Mouse (Mus musculus) heart, embryonic 11.5 days (tissue): ENCODE measurements around the gene Lactbl1. TPM values are rescaled to one million over a fixed set of nuclear protein-coding genes. Genes with fewer than 3 reads are reported as not detected.

Experiments
- ATAC-seq: fragments of 200-750 bp; cut with Nextera tagmentation; replicated peaks from 2 replicates; pipeline ENCODE4 v1.8.0; 2017; ENCODE audit warnings: moderate library complexity; ENCODE audit not compliant: insufficient number of reproducible peaks, low FRiP score, low TSS enrichment
- H3K27ac ChIP-seq: fragments of 300-500 bp; sonication (generic); 2 replicates; pipeline ENCODE4 v1.5.1; 2014; ENCODE audit warnings: mild to moderate bottlenecking, low read depth, low read length
- H3K27me3 ChIP-seq: fragments of 300-500 bp; sonication (generic); 2 replicates; pipeline ENCODE4 v1.6.1; 2014; ENCODE audit warnings: mild to moderate bottlenecking, low read length, mixed read lengths; ENCODE audit not compliant: control insufficient read depth, insufficient read depth
- H3K36me3 ChIP-seq: fragments of 300-500 bp; sonication (generic); 2 replicates; pipeline ENCODE4 v1.6.1; 2014; ENCODE audit warnings: mild to moderate bottlenecking, low read length, moderate library complexity, mixed read lengths; ENCODE audit not compliant: control insufficient read depth, insufficient read depth
- H3K4me1 ChIP-seq: fragments of 300-500 bp; sonication (generic); 2 replicates; pipeline ENCODE4 v1.6.1; 2014; ENCODE audit warnings: low read length; ENCODE audit not compliant: control insufficient read depth, insufficient read depth
- H3K4me2 ChIP-seq: fragments of 300-500 bp; sonication (generic); 2 replicates; pipeline ENCODE4 v1.6.1; 2014; ENCODE audit warnings: mild to moderate bottlenecking, moderate library complexity
- H3K4me3 ChIP-seq: fragments of 300-500 bp; sonication (generic); 2 replicates; pipeline ENCODE4 v1.5.1; 2014; ENCODE audit warnings: low read depth, low read length
- H3K9ac ChIP-seq: fragments of 300-500 bp; sonication (generic); 2 replicates; pipeline ENCODE4 v1.6.1; 2014; ENCODE audit warnings: mild to moderate bottlenecking, low read depth, low read length, moderate library complexity
- H3K9me3 ChIP-seq: fragments of 300-500 bp; sonication (generic); replicated peaks from 2 replicates; pipeline ENCODE4 v1.6.1; 2016; ENCODE audit warnings: low read length; ENCODE audit not compliant: control insufficient read depth
- WGBS: fragments of 180-500 bp; shearing (Covaris S2); extraction: QIAGEN DNeasy Blood & Tissue Kit; methylation state at CpG from one replicate; pipeline ENCODE4 v1.1.7; 2014; ENCODE audit not compliant: insufficient replicate concordance; 5-methylcytosine and 5-hydroxymethylcytosine counted together
- polyA plus RNA-seq: library from polyadenylated mRNA; unstranded; fragments of >200 nt; fragmentation: Nextera tagmentation; extraction: Ambion mirVana; gene quantifications from 2 replicates; pipeline ENCODE4 v1.2.1, GENCODE M21; 2014

The Lactbl1 gene
- polyA plus RNA-seq, 1 experiment from 2014 or later: not detected

DNA sequence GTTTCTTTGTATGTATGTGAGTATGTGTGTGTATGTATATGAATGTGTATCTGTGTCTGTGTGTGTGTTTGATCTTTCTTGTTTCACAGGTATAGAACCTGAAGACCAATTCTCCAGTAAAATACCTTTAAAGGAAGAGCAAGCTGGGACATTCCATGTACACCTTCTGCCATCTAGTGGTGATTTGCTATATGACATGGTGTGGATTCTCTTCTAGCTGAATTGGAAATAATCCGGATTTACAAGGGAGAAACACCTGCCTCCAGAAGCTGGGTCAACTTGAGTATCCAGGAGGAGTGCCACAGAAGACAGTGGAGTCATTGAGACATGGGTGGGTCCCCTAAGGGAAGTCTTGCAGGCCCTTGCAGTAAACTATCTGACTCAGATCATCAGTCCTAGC lies 1.1 kb upstream of the Lactbl1 start:
- H3K4me2 ChIP-seq: no peak overlapping the region
- H3K36me3 ChIP-seq: no peaks in the 10 kb centered on the region
- no peak overlapping the region for H3K4me3 ChIP-seq
- ATAC-seq: no peak
- WGBS: 6% methylated on average over 1 of the region's 1 CpGs
- H3K9me3 ChIP-seq: no peaks in the 10 kb centered on the region
- no peaks in the 10 kb centered on the region for H3K4me1 ChIP-seq
- no peak overlapping the region for H3K27ac ChIP-seq
- no peak overlapping the region for H3K9ac ChIP-seq
- H3K27me3 ChIP-seq: peaks cover 9% of the 10 kb centered on the region; the same call in 1 of the 2 replicates

DNA sequence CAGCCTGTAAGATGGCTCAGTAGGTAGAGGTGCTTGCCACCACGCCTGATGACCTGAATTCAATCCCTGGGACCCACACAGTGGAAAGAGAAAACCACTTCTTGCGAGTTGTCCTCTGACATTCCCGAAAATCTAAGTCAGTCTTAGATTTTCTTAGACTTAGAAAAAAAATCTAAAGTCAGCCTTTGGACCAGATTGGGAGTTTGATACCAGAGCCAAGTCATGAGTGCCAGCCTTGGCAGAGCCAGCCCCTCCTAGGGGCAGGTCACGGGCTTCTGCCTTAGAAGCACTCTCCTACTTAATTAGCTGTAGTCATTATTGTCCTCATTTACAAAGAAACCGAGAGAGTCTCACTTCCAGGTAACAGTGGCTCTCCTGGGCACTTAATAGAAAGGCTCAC lies 465 bp upstream of the Lactbl1 start:
- H3K9me3 ChIP-seq: no peaks in the 10 kb centered on the region
- H3K9ac ChIP-seq: no peak overlapping the region
- no peaks in the 10 kb centered on the region for H3K4me1 ChIP-seq
- no peak overlapping the region for H3K27ac ChIP-seq
- H3K4me3 ChIP-seq: no peak overlapping the region
- no peak for ATAC-seq
- peaks cover 9% of the 10 kb centered on the region; the same call in 1 of the 2 replicates for H3K27me3 ChIP-seq
- no peak overlapping the region for H3K4me2 ChIP-seq
- no peaks in the 10 kb centered on the region for H3K36me3 ChIP-seq
- 55% methylated on average over 5 of the region's 5 CpGs for WGBS

DNA sequence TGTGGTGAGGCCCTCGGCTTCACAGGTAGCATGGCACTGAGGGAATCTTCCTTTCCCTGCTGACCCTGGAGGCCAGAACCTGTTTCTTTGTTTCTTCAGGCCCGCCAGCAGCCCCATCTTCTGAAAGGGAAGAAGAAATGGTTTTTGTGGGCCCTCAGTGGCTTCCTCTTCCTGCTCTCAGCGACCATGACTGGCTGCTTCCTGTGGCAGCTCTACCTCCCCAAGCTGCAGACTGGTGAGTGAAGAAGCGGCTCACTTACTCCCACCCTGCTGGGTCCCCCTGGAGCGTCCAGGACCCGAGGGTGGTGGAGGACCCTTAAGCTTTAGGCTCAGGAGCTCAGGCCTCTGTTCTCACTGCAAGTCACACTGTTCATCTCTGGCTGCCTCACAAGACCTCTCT lies 4.2 kb downstream of the Lactbl1 start:
- Histone ChIP-seq H3K27ac (no peak overlapping the region), H3K9ac (no peak overlapping the region), H3K27me3 (peaks cover 9% of the 10 kb centered on the region; the same call in 1 of the 2 replicates), H3K4me3 (no peak overlapping the region), H3K9me3 (no peaks in the 10 kb centered on the region), H3K4me2 (no peak overlapping the region), H3K36me3 (no peaks in the 10 kb centered on the region), H3K4me1 (no peaks in the 10 kb centered on the region)
- ATAC-seq: no peak
- WGBS: 56% methylated on average over 6 of the region's 6 CpGs

DNA sequence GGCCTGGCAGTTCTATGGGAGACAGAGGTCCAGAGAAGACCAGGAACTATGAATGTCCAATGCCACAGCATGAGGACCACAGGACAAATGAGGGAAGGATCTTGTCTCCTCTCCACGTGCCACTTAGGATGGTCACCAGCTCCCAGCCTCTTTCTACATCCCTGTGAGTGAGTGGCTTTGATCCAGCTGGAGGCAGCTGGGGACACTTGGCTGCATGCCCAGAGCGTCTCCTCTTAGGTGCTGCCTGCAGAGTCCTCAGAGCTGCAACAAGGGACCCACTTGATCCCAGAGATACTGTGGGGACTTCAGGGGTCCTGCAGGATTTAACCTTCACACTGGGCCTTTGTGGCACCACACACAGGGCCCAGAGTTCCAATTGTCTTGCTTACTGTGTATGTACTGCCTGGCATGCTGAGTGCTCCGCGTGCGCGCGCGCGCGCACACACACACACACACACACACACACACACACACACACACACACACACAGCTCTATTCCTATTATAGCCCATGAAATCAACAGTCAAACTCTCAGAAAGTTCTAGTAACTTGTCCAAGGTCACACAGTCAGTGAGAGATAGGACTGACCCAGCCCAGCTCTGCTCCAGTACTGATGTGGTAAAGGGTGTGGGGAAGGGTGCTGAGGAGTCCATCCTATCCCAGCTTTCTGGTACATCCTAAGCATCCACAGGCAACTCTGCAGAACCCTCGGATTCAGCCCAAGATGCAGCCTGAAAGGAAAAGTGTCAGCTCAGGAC lies 9.0 kb downstream of the Lactbl1 start:
- Histone ChIP-seq H3K9ac (no peak overlapping the region), H3K27ac (no peak overlapping the region), H3K27me3 (peaks cover 10% of the 10 kb centered on the region), H3K4me2 (no peak overlapping the region), H3K4me3 (no peak overlapping the region), H3K4me1 (no peaks in the 10 kb centered on the region), H3K9me3 (no peaks in the 10 kb centered on the region), H3K36me3 (no peaks in the 10 kb centered on the region)
- 84% methylated on average over 11 of the region's 11 CpGs for WGBS
- ATAC-seq: 0 out of 2 replicates have a peak, but pooled peaks have one; percentile 24

DNA sequence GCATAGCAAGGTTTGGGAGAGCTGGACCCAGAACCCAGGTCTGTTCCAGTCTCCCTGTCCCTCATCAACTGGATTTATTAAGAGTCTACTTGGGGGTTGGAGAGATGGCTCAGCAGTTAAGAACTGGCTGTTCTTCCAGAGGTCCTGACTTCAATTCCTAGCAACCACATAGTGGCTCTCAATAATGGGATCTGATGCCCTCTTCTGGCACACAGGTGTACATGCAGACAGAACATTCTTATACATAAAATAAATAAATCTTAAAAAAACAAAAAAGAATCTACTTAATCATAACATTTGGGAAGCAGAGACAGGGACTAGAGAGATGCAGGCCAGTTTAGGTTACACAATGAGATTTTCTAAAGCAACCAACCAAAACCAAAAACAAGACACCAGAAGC lies 13.6 kb downstream of the Lactbl1 start:
- Histone ChIP-seq H3K4me2 (no peak overlapping the region), H3K27me3 (peaks cover 39% of the 10 kb centered on the region), H3K4me3 (no peak overlapping the region), H3K9me3 (no peaks in the 10 kb centered on the region), H3K9ac (no peak overlapping the region), H3K27ac (no peak overlapping the region), H3K4me1 (peaks cover 8% of the 10 kb centered on the region), H3K36me3 (no peaks in the 10 kb centered on the region)
- no peak for ATAC-seq

DNA sequence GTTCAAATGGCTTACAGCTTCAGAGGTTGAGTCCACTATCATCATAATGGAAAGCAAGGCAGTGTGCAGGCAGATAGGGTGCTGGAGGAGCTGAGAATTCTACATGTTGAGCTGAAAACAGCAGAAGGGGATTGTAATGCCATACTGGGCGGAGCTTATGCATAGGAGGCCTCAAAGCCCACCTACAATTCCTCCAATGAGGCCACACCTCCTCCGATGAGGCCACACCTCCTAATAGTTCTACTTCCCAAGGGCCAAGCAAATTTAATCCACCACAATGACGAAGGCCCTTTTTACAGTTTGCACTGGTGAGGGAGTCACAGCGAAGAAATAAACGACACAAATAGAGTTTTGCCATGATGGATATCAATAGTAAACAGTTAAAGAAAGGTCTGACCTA lies 14.1 kb downstream of the Lactbl1 start:
- no peak for ATAC-seq
- H3K27me3 ChIP-seq: peaks cover 39% of the 10 kb centered on the region
- WGBS: 45% methylated on average over 5 of the region's 5 CpGs

DNA sequence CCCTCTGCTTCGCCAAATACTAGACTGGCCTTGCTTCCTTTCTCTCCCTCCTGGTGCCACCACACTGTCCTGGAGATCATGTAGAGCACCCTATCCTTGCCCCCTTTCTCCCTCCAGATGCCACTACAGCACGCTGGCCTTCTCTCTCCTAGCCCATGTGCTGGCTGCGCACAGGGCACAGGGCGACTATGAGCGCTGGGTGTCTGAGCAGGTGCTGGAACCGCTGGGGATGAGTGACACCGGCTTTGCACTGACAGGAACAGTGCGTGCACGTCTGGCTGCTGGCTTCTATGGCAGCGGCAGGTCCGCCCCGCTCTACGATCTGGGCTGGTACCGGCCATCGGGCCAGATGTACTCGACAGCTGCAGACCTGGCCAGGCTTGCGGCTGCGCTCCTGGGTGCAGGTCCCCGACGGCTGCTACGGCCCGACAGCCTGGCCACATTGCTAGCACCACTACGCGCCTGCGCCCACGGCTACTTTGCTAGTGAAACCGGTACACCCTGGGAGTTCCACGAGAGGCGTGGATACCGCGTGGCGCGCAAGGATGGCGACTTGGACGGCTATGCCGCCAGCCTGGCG lies 14.7 kb downstream of the Lactbl1 start:
- Histone ChIP-seq H3K9me3 (no peaks in the 10 kb centered on the region), H3K4me1 (peaks cover 8% of the 10 kb centered on the region), H3K4me2 (peak overlapping the region; percentile 70), H3K36me3 (no peaks in the 10 kb centered on the region), H3K9ac (peak overlapping the region; percentile 40), H3K27ac (no peak overlapping the region), H3K27me3 (peaks cover 39% of the 10 kb centered on the region), H3K4me3 (peak overlapping the region; percentile 41)
- ATAC-seq: no peak
- 16% methylated on average over 37 of the region's 37 CpGs for WGBS

More for the DNA sequence above, 14.1 kb downstream of the Lactbl1 start:
- H3K4me3 ChIP-seq: no peak overlapping the region
- no peaks in the 10 kb centered on the region for H3K9me3 ChIP-seq
- H3K36me3 ChIP-seq: no peaks in the 10 kb centered on the region
- H3K4me1 ChIP-seq: peaks cover 8% of the 10 kb centered on the region
- H3K27ac ChIP-seq: no peak overlapping the region
- H3K4me2 ChIP-seq: no peak overlapping the region
- H3K9ac ChIP-seq: no peak overlapping the region

DNA sequence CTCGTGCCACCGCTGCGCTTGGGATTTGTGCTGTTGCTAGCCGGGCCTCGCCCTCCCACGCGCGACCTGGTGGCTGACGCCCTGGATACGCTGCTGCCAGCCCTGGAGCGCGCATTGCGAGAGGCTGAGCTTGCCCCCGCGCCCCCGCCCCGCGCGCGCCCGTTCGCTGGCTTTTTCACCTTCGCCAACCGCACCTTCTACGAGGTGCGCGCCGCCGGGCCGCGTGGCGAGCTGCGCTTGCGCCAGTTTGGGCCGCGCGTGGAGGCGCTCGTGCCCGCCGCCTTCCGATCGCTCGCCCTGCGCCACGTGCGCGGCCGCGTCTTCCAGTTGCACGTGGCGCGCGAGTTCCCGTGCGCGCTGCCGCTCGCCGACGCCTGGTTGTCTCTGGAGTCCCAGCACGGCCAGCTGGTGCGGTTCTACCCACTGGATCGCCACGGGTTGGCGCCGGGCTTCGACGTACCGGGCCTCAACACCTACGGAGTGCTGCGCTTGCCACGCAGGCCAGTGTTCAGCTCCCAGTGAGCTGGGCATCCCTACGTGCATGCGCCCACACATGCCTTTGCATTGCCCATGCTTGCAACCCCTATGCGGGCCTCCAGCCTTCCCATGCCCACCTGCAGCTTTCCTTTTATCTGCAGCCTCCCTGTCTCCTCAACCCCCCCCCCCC lies 15.3 kb downstream of the Lactbl1 start:
- WGBS: 2% methylated on average over 74 of the region's 76 CpGs
- Histone ChIP-seq H3K9me3 (no peaks in the 10 kb centered on the region), H3K27me3 (peaks cover 39% of the 10 kb centered on the region), H3K4me2 (peak overlapping the region; percentile 70), H3K36me3 (no peaks in the 10 kb centered on the region), H3K4me1 (peaks cover 8% of the 10 kb centered on the region), H3K9ac (peak overlapping the region; percentile 40), H3K4me3 (peak overlapping the region; percentile 41), H3K27ac (no peak overlapping the region)
- no peak for ATAC-seq
